Mouse (Mus musculus): ENCODE results near the gene Cipc. TPM values are rescaled to one million over a fixed set of nuclear protein-coding genes. Genes with fewer than 3 reads are reported as not detected.

Gene Cipc
- polyA plus RNA-seq, 1 experiment: 52.3 TPM

DNA sequence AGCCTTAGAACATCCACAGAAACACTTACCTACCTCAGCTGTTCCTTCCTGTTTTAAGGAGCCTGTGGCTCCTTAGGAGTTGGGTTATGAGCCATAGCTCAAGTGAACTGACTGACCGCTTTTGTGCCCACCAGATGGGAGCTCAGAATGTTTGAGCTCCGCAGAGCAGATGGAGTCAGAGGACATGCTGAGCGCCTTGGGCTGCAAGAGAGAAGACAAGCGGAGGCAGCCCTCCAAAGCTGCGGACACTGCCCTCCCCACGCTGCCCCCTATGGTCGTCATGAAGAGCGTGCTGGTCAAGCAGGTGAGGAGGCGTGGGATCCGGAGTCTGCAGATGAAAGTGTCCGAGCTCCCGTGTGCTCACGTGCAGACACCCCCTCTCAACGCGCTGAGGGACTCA is 13.3 kb downstream of the Cipc start:
- DNase-seq (ENCODE audit: low spot score): no peak

DNA sequence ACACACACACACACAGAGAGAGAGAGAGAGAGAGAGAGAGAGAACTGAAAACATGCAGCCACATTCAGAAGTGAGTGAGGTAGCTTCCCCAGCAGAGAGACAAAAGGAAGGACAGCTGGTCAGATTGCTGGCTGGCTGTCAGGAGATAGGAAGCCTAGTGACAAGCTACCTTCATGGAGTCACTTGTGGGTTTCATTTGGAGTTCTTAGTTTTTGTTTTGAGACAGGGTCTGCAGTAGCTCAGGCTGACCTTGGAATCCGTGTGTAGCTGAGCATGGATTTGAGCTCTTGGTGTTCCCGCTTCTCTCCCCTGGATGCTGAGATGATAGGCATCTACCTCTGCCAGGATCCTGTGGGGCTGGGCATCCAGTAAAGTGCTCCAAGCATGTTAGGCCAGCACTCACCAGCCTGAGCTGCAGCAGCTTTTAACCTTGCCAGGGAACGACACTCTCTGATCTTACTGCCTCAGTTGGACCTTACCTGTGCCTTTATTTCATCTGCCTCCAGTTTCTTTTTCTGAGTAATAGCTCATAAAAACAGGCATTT is 14.0 kb downstream of the Cipc start:
- DNase-seq (ENCODE audit: low spot score): no peak

DNA sequence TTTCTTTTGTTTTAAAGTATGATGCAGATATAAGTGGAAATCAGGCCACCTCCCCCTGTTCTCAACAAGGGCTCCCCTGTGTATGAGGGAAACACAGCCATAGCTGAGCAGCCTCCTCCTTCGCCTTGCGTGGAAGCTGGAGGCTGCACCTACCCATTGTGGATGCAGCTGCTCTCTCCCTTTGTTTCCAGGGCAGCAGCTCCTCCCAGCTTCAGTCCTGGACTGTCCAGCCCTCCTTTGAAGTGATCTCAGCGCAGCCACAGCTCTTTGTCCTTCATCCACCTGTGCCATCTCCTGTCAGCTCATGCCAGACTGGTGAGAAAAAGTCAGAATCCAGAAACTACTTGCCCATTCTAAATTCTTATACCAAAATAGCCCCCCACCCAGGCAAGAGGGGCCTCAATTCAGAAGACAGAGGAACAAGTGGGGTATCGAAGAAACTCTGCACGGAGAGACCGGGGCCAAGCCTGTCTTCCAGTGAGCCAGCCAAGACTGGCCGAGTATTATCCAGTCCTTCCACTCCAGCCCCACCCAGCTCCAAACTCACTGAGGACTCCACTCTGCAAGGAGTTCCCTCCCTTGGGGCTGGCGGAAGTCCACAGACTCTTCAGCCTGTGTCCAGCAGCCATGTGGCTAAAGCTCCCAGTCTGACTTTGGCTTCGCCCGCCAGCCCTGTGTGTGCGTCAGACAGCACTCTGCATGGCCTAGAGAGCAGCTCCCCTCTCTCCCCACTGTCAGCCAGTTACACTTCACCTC is 14.9 kb downstream of the Cipc start:
- DNase-seq (ENCODE audit: low spot score): no peak

DNA sequence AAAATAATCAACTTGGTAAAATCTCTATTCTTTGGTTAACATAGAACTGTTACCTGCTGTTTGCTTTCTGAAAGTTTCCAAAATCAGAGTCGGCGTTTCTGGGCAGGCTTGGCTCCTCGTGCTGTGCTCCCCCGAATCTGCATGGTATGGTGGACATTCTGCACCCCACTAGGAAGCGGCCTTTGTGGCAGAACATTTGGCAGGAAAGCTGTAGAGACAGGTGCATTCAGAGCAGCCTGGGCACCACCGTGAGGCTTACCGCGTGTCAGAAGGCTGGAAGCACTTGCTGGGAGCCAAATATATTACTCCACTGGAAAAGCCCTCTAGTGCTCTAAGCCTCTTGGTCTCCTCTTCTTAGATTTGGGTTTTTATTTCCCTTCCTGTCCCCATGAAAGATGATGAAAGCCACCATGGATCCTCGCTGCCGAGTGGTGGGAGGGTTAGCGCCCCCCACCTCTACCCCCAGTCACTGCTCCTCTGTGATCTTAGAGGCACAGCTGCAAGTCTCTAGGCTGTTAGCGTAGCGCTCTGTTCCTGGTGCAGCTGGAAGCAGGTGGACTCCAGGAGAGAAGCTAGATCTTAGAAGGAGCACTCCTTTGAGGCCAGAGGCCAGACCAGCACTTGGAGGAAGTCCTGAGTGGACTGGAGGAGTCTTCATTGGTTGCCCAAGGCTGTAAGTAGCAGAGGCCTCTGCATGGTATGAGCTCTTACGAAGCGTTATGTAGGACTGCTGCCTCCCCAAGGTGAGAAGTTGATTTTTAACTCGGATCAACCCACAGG is 17.6 kb downstream of the Cipc start:
- DNase-seq (ENCODE audit: low spot score): no peak

DNA sequence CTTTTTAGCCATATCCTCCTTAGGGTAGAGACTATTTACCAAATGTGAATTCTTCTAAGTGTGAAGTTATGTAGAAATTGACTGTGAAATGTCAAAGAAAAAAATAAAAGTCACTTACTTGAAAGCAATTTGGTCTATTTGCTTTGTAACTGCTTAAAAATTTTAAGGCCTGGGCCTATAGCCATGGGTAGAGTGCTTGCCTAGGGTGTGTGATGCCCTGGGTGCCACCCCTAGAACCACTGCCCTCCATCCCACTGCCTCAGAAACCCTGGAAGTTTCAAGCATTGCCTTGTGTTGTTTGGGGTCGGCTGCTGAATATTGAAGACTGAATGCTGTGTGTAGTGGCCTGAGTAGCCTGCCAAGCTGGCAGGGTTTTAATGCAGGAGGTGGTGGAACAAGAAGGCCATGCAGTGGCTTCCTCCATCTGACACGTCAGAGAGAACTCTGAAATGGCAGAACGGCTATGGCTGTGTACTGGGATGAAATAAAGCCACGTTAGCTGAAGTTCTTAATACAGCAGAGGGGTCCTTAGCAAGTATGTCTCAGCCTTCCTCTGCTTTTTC is 18.5 kb downstream of the Cipc start:
- DNase-seq (ENCODE audit: low spot score): no peak

DNA sequence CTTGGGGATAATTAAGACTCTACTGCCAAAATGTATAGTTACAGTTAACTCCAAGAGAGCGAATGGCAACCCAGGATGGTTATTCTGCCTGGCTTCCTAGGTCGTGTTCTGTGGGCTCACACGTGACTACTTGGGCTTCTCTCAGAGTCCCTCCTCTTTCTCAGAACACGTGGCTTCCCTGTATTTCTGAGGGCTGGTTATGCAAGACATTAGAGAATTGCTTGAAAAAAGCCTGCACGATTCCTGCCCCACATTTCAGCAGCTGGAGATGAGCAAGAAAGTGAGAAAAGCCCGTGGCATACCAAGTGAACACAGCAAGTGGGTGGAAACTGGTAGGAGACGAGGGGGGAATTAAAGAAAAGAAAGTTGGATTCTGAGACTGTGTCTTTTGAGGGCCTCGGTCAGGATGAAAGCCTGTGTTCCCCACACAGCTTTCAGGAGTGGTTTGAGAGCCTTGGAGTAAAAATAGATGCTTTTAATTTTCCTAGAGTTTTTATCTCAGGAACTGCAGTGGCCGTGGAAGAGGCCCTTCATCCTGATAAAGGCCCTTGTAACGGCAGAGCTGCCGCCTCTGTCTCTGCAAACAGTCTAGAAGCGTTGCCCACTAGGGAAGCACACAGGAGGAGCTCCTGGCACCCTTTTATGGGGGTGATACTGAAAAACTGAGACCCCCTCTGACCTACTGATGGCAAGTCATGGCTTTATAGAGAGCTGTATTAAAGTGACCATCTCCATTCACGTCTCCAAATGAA is 21.8 kb downstream of the Cipc start:
- DNase-seq (ENCODE audit: low spot score): no peak

DNA sequence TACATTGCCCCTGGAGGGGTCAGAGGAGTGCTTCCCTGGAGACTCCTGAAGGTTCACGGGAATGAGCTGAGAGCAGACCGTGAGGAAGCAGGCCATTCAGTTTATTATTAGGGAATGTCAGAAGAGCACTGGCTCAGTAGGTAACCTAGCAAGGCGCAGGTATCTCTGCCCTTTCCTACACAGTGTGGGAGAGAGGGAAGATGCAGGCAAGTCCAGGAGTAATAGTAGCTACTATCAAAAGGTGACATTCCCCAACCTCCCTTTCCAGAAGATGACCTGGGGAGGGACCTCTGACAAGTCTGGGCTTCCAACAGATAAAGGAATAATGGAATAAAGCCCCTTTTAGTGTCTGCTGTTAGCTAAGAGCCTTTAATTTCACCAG is 22.4 kb downstream of the Cipc start:
- no peak for DNase-seq (ENCODE audit: low spot score)

DNA sequence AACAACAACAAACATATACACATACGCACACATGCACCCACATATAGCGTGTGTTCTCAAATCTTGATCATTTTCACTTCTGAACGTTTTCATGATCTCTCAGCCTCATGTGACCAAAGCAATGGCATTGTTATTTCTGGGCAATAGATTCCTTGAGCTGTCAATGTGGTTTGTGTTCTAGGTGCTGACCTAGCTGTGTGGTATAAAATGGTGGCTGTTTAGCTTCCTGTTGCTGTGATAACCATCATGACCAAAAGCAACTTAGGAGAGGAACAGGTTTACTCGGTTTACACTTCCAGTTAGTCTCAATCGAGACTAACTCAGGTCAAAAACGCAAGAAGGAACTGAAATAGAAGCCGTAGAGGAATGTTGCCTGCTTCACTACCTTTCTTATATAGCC is 24.2 kb downstream of the Cipc start:
- DNase-seq (ENCODE audit: low spot score): no peak

DNA sequence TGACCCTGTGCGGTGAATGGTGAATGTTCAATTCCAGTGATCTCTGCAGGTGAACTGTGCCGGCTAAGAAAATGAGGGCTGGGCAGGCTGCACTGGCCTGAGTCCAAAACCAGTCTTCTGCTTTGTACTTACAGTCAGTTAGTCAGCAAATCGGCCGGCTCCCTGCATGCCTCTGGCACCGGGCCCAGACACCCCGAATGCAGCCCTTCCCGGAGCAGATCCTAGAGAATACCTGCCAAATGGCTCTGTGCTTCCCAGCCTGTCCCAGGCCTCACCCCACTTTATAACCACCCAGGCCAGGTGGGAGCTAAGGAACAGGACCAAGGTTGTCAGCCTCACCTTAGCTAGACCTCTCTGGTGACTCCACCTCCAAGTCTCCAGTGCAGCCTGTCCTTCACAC is 26.4 kb downstream of the Cipc start:
- peak; percentile 51 for DNase-seq (ENCODE audit: low spot score)

DNA sequence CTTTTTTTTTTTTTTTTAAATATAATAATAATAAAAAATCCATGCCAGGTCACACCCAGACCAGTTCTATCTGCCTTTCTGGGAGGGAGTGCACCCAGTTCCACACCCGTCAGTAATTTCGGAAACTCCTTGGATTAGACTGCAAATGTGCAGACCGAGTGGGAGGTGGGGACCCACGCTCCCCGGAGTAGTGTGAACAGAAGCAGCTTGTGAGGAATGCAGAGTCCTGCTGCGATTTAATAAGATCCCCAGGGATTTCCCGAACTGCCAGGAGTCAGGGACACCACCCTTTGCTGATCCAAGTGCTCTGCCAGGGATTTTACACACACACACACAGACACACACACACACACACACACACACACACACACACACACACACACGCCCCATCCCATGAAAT is 26.9 kb downstream of the Cipc start:
- DNase-seq (ENCODE audit: low spot score): no peak

DNA sequence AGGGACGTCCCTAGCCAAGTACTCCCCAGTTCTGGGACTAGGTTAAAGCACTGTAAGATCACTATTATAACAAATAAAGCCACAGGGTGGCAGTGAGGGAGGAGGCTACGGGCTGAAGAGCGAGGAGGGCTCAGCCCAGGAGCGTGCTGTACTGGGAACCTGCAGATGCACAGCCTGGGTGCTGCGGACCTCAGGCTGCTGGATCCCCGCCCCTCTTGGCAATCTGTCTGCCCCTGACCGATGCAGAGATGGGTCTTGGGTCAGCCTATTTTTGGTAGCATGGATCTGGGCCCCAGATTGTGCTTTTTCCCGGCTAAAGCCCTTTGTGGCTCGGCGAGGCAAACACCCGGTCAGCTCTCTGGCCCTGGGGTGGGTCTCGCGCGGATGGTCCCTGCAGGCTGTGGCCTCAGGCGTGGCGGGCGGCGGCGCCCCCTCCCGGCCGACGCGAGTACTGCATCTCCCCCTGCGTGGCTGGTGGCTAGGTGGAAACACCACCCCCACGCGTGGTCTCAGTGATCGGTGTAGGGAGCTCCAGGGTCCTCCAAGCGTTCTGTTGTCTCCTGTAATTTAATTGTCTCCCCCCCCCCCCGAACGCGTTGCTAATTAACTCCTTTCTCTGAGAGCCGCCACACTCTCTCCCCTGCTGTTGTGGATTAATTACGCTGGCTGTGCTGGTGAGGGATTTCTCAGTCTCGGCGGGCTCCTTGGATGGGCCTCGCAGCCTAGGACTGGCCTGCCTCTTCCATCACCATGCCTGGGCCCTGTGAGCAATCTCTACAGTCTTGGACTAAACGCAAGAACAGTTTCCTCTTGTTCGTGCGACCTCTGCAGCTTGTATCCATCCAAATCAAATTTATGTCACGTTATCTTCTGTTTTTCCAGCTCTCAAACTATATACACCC is 27.8 kb downstream of the Cipc start:
- peak; percentile 62 for DNase-seq (ENCODE audit: low spot score)

DNA sequence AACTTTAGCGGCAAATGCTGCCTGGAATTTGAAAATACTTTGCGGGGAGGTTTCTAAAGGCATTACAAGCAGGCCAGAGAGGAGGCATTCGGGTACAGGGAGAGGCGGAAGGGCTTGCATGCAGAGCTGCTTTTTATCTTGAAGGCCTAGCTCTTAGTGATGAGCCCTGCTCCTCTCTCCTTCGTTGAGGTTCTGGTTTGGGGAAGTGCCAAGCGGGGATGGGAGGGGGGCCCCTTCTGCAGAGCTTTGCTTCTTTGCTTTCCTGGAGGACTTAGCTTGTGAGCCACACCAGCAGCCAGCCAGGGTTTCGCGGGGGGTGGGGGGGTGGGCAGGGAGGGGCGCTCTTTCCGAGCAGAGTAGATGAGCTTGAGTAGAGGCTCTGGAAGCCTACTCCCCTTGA is 28.9 kb downstream of the Cipc start:
- DNase-seq (ENCODE audit: low spot score): no peak

DNA sequence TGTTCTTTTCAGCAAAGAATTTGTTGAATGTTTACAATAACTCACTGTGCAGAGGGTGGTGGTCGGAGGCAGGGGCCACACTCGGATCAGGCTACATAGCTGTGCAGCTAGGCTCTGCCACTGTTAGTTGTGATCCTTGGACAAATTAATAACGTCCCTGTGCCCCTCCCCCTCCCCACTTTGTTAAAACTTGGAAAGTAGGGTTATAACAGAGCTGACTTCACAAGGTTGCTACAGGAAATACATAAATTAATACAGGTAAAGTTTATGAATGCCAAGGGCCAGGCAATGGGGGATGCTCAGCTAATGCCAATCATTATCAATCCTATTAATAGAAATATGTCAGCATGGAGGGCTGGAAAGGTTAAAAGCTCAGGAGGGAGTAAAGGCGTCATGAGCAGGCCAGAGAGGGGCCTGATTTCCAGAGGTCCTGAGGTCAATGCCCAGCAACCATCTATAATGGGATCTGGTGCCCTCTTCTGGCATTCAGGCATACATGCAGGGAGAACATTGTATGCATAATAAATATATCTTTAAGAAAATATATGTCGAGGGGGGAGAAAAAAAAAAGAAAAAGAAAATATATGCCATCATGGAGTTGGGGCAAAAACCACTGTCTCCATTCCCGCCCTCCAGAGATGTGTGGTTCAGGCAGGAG is 29.8 kb downstream of the Cipc start:
- DNase-seq (ENCODE audit: low spot score): no peak

DNA sequence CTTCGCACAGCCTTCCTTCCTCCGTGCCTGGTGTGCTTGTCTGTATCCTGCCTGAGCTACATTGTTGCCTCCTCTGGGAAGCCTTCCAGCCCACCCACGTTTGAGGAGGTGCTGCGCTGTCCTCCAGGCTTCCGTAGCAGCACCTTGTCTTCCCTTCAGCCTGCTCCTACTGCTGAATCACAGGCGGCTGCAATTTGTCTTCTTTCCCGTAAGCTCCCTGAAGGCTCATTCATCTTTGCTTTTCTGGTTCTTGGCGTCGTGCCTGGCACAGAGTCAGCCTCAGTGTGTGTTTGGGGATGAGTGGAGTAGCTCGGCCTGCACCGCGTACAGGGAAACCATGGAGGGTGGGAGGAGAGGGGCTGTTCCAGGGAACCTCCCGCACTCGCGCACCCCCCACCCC is 31.0 kb downstream of the Cipc start:
- DNase-seq (ENCODE audit: low spot score): no peak

DNA sequence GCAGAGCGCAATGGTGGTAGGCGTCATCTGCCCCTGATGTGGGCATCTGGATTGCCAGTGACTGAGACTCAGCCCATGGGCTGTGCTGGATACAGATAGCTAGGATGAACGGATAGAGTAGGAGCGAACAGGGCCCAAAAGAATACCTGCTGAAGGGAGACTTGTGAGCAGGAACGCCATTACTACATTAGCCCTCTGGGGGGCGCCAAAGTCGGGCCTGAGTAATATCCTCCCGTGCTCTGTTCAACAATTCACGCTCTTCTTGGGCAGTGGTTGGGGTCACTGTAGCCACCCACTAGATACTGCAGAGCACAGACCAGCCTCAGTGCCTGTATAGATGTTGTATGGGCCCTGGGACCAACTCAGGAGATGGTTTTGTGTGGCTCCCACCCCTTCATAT is 34.3 kb downstream of the Cipc start:
- no peak for DNase-seq (ENCODE audit: low spot score)

DNA sequence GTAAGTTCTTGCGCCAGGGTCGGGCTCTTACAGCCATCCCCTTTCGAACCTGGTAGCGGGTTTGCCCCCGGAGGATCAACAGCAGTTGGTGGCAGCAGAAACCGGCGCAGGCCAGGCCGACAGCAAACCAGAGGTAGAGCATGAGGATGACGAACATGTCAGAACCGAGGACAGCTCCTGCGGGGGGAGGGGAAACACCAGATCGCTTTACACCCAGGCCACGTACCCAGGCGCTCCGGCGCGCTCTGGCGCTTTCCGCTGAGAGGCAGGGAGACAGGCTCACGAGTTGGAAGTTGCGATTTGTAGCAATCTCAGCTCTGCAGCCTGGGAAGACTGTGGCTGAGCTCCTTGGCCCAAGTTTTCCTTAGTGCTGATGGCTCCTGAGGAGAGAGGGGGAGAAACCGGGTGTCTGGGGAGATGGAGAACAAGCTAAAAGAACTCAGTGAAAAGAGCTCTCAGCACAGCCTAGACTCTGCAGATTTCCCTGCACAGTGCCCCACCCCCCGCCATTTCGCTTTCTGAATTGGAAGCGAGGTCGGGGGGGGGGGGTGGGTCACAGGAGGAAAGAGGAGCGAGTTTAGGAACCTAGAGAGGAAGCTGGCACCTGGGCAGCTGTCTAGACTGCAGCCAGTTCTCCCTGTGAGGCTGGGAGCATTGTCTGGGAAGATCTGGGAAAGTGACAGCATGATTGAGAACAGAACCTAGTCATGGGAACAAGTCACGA is 36.8 kb downstream of the Cipc start:
- peak; percentile 36 for DNase-seq (ENCODE audit: low spot score)

DNA sequence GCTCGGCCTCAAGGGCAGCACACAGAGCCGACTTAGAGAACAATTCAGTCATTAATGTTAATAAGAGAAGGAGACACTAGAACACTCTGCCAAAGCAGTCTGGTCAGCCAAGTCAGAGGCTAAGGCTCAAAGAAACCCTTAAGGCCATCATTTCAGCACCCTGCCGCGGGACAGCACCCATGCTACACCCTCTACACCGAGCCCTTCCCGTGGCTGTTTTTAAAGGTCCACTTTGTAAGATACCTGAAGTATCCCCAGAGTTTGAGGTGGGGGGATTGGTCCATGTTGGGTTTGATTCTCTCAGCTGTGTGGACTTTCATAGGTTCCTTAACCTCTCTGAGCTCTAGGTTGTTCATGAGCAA is 37.3 kb downstream of the Cipc start:
- DNase-seq (ENCODE audit: low spot score): no peak

DNA sequence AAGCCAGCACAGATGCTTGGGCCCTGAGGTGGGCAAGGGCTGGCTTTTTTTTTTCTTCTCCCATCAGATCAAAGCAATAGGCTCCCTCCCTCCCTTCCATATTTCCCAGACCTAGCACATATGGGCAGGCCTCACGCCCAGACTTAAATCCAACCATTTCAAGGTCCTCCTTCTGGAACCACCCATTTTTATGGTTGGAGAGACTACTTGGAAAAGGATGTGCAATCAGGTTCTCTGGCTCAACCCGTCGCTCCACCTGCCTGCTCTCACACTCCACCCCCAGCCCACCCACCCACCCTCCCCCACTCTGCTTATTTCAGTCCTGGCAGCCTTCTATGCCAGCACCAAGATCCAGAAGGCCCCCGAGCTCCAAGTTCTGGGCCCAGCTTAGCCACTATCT is 39.7 kb downstream of the Cipc start:
- DNase-seq (ENCODE audit: low spot score): no peak

DNA sequence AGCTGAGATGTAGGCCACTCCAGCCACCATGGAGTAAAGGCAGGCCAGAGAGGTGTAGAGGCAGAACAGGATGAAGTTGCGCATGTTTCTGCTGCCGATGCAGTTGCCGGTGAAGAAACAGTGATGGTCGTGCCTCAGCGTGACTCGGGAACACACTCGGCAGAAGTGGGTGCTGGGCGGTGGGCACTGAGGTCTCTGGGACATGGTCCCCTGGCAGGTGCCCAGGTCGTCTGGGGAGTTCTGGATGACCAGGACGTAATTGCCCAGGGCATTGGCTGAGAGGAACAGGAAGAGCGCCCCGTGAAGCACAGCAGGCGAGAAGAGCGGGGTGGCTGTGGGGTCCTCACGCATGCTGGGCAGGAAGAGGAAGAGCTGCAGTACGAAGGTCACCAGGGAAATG is 41.4 kb downstream of the Cipc start:
- DNase-seq (ENCODE audit: low spot score): no peak

DNA sequence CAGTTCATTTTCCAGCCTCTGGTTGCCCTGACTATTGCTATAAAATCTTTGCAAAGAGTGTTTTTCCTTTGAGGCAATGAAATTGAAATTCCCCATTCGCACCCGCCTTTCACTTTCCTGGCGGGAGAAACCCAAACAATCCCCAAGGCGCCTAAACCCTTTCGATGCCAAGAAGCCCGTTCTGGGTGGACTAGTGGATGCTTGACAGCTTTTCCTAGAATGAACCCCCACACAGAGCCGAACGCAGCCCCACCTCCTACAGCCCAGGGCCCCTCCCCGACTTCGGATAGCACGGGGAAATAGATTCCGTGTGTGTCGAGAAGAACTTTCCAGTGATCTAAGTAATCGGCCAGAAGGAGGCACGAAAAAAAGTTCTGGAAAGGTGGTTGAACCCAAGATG is 42.5 kb downstream of the Cipc start:
- DNase-seq (ENCODE audit: low spot score): no peak
